Comparison of ENCODE assay signal across 8 mouse cellular contexts in the genomic region with DNA sequence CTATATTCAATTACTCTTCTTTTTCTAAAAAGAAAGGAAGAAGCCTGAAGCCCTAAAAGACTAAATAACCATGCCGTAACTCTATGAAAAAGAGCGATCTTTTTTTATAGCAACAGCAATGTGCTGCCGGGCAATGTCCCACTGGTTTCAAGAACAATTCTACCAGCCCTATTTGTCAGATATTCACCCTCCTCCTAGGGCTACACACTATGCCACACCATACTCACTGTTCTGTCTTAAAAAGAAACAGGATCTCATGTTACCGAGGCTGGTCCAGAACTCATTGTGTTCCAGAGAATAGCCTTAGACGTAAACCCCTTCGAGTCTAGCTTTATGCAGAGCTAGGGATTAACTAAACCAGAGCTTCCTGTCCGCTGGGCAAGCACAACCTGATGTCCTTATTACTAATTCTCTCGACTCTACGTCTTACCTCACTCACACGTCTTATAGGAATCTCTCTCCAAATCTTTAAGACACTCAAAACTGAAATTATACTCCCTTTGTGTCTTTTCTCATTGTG. TPM values are rescaled to one million over a fixed set of nuclear protein-coding genes. Genes with fewer than 3 reads are reported as not detected.
DNase-seq lines count a peak whose midpoint lies in the region; ATAC-seq and TF ChIP-seq lines count a peak whose summit lies in the region.

No protein-coding gene starts in this region.

- peaks cover 10% of the 10 kb centered on the region; the same call in 1 of the 2 replicates for H3K4me1 ChIP-seq in lung, embryonic 14.5 days (ENCODE audit: insufficient read depth)
- peaks cover 18% of the 10 kb centered on the region for H3K4me1 ChIP-seq in embryonic facial prominence, embryonic 10.5 days
- 0 out of 2 replicates have a peak, but pooled peaks cover 3% of the 10 kb centered on the region for H3K4me1 ChIP-seq in intestine, postnatal 0 days (replicated peaks; ENCODE audit: control insufficient read depth, insufficient read depth, low read length)
- peaks cover 21% of the 10 kb centered on the region for H3K4me1 ChIP-seq in neural tube, embryonic 15.5 days

- H3K9ac ChIP-seq in lung, embryonic 14.5 days: peak overlapping the region; percentile 62
- peak overlapping the region; percentile 43; the same call in 1 of the 2 replicates for H3K9ac ChIP-seq in intestine, postnatal 0 days (ENCODE audit: low read depth, low read length)
- peak overlapping the region; percentile 73 for H3K9ac ChIP-seq in neural tube, embryonic 15.5 days (replicated peaks)

- no peaks in the 10 kb centered on the region for H3K9me3 ChIP-seq in lung, embryonic 14.5 days (ENCODE audit: low read depth, low read length)
- peaks cover 10% of the 10 kb centered on the region; the same call in 1 of the 2 replicates for H3K9me3 ChIP-seq in embryonic facial prominence, embryonic 10.5 days
- 0 out of 2 replicates have a peak, but pooled peaks cover 3% of the 10 kb centered on the region for H3K9me3 ChIP-seq in intestine, postnatal 0 days (ENCODE audit: control insufficient read depth)
- no peaks in the 10 kb centered on the region; the same call in 1 of the 2 replicates for H3K9me3 ChIP-seq in neural tube, embryonic 15.5 days (replicated peaks)

- peak overlapping the region; percentile 68 for H3K4me2 ChIP-seq in lung, embryonic 14.5 days
- peak overlapping the region; percentile 68 for H3K4me2 ChIP-seq in intestine, postnatal 0 days (replicated peaks; ENCODE audit: low read depth)
- H3K4me2 ChIP-seq in neural tube, embryonic 15.5 days: peak overlapping the region; percentile 76

- 19% methylated on average over 10 of the region's 10 CpGs for WGBS in lung, embryonic 14.5 days
- WGBS in embryonic facial prominence, embryonic 10.5 days: 16% methylated on average over 10 of the region's 10 CpGs
- WGBS in intestine, postnatal 0 days: 15% methylated on average over 10 of the region's 10 CpGs
- 8% methylated on average over 10 of the region's 10 CpGs for WGBS in neural tube, embryonic 15.5 days

- DNase-seq in lung, embryonic 14.5 days: peak; percentile 42
- DNase-seq in lung, postnatal 10 days: no peak
- DNase-seq in embryonic facial prominence, embryonic 10.5 days (ENCODE audit: low spot score): peak; percentile 13
- DNase-seq in adrenal gland, postnatal 36 days: no peak
- DNase-seq in kidney, adult 9 months: no peak

- no peak for ATAC-seq in lung, embryonic 14.5 days (ENCODE audit: insufficient read depth)
- no peak for ATAC-seq in intestine, postnatal 0 days
- ATAC-seq in neural tube, embryonic 15.5 days (ENCODE audit: low FRiP score): no peak
- no peak for ATAC-seq in monocyte, adult 5-6 weeks (replicated peaks; ENCODE audit: insufficient number of reproducible peaks, low FRiP score, low TSS enrichment, poor library complexity, severe bottlenecking)

- peak overlapping the region; percentile 91 for H3K27ac ChIP-seq in lung, embryonic 14.5 days (ENCODE audit: low read depth)
- peak overlapping the region; percentile 89 for H3K27ac ChIP-seq in embryonic facial prominence, embryonic 10.5 days (replicated peaks)
- no peak overlapping the region for H3K27ac ChIP-seq in intestine, postnatal 0 days (ENCODE audit: low read depth, low read length)
- H3K27ac ChIP-seq in neural tube, embryonic 15.5 days (replicated peaks): peak overlapping the region; percentile 86; the same call in 1 of the 2 replicates

- peak overlapping the region; percentile 66 for H3K4me3 ChIP-seq in lung, embryonic 14.5 days (ENCODE audit: low read depth, low read length)
- peak overlapping the region; percentile 82 for H3K4me3 ChIP-seq in embryonic facial prominence, embryonic 10.5 days
- peak overlapping the region; percentile 61 for H3K4me3 ChIP-seq in intestine, postnatal 0 days (ENCODE audit: low read depth, low read length)
- peak overlapping the region; percentile 78 for H3K4me3 ChIP-seq in neural tube, embryonic 15.5 days (replicated peaks)

- H3K27me3 ChIP-seq in lung, embryonic 14.5 days (ENCODE audit: insufficient read depth, low read length): no peaks in the 10 kb centered on the region
- H3K27me3 ChIP-seq in embryonic facial prominence, embryonic 10.5 days (replicated peaks; ENCODE audit: low read depth, poor library complexity, severe bottlenecking): no peaks in the 10 kb centered on the region
- H3K27me3 ChIP-seq in intestine, postnatal 0 days (replicated peaks; ENCODE audit: control insufficient read depth, insufficient read depth, low read length): no peaks in the 10 kb centered on the region
- H3K27me3 ChIP-seq in neural tube, embryonic 15.5 days (replicated peaks): no peaks in the 10 kb centered on the region

- peaks cover 1% of the 10 kb centered on the region; the same call in 1 of the 2 replicates for H3K36me3 ChIP-seq in lung, embryonic 14.5 days (ENCODE audit: insufficient read depth)
- H3K36me3 ChIP-seq in embryonic facial prominence, embryonic 10.5 days (replicated peaks): peaks cover 14% of the 10 kb centered on the region
- H3K36me3 ChIP-seq in intestine, postnatal 0 days (ENCODE audit: control insufficient read depth, insufficient read depth): no peaks in the 10 kb centered on the region
- H3K36me3 ChIP-seq in neural tube, embryonic 15.5 days: no peaks in the 10 kb centered on the region; the same call in 1 of the 2 replicates

- no peak for TF ChIP-seq CTCF in lung, embryonic 14.5 days (IDR thresholded peaks at IDR 0.05; ENCODE audit: low read depth)
- TF ChIP-seq CTCF in intestine, postnatal 0 days (IDR thresholded peaks at IDR 0.05; ENCODE audit: low read depth): no peak

RNA-seq across cellular contexts. Expression of a gene that starts 1.0 kb away (rescaled TPM):
- polyA plus RNA-seq in lung, embryonic 14.5 days (2014; fragmentation: Nextera tagmentation; extraction: Ambion mirVana): 21.3 and 21.9 TPM in 2 replicates
- polyA plus RNA-seq in embryonic facial prominence, embryonic 10.5 days (2016; fragmentation: Nextera tagmentation; extraction: Ambion mirVana): 22.3 and 22.6 TPM in 2 replicates
- 2.3 and 2.8 TPM in 2 replicates for polyA plus RNA-seq in intestine, postnatal 0 days (2015; fragmentation: Nextera tagmentation; extraction: Ambion mirVana)
- polyA plus RNA-seq in neural tube, embryonic 15.5 days (2015; fragmentation: Nextera tagmentation; extraction: Ambion mirVana): 3.9 and 6.0 TPM in 2 replicates
- total RNA-seq in monocyte, adult 5-6 weeks (2017): 16.8 to 29.9 TPM (median 18.6 TPM) in 3 replicates
- total RNA-seq in adrenal gland, postnatal 36 days (2021): 10 to 100 TPM; 20.0 to 20.3 TPM

Comparison
In these comparisons a context has a peak if more than half of its experiments do, and no peak if none do; other contexts are left out.
1. DNase-seq: peak in lung, embryonic 14.5 days (single experiment) and embryonic facial prominence, embryonic 10.5 days (single experiment); none in lung, postnatal 10 days (single experiment), adrenal gland, postnatal 36 days (0 of 2) and kidney, adult 9 months (single experiment).
2. Peak in every context shown above with its lines, with median percentiles within 50 percentile points of each other: H3K4me2 ChIP-seq, H3K4me3 ChIP-seq and H3K9ac ChIP-seq.